Mouse (Mus musculus) bone marrow, adult 2 months (tissue): ENCODE data around the gene Tcf12. TPM values are rescaled to one million over a fixed set of nuclear protein-coding genes. Genes with fewer than 3 reads are reported as not detected.

ENCODE experiments used
- H3K27ac ChIP-seq: fragments of 200-500 bp; 2 replicates; pipeline ENCODE4 v1.5.1; 2012; ENCODE audit warnings: low read depth, mild to moderate bottlenecking, control low read depth, inconsistent platforms, low read length; ENCODE audit not compliant: control insufficient read depth, poor library complexity, insufficient read depth
- H3K4me1 ChIP-seq: fragments of 200-500 bp; 2 replicates; pipeline ENCODE4 v1.6.1; 2011; ENCODE audit warnings: low read length; ENCODE audit not compliant: control insufficient read depth, insufficient read depth
- H3K4me3 ChIP-seq: fragments of 200-500 bp; replicated peaks from 2 replicates; pipeline ENCODE3; 2011; ENCODE audit warnings: mild to moderate bottlenecking, low read depth, low read length, control low read depth; ENCODE audit not compliant: control insufficient read depth
- CTCF ChIP-seq: fragments of 200-500 bp; IDR thresholded peaks from 2 replicates; pipeline ENCODE4 v1.5.1; 2011; ENCODE audit warnings: low read length, control low read depth; ENCODE audit not compliant: control insufficient read depth, insufficient read depth
- POLR2A ChIP-seq: fragments of 200-500 bp; IDR thresholded peaks from 2 replicates; pipeline ENCODE4 v1.6.1; 2011; ENCODE audit warnings: low read depth, mild to moderate bottlenecking, control low read depth, low read length, borderline replicate concordance; ENCODE audit not compliant: control insufficient read depth
- WGBS: fragments of 180-500 bp; shearing (Covaris S2); methylation state at CpG from one replicate; pipeline ENCODE4 v1.1.7; 2018; 5-methylcytosine and 5-hydroxymethylcytosine counted together
- polyA plus RNA-seq: library from polyadenylated mRNA; stranded (reverse); fragments of >200 nt; gene quantifications from 2 replicates; pipeline ENCODE4 v1.2.4, GENCODE M21; 2011; ENCODE audit warnings: low replicate concordance; ENCODE audit not compliant: missing spikeins, insufficient read depth, insufficient read length

Tcf12 gene
- polyA plus RNA-seq, 1 experiment, result 11.7 TPM

GRCm38 (mm10) chr9:72076158-72076557 is 35.5 kb downstream of the Tcf12 start:
- Histone ChIP-seq H3K4me1 (no peaks in the 10 kb centered on the region), H3K27ac (no peak overlapping the region), H3K4me3 (no peak overlapping the region)
- no peak for TF ChIP-seq POLR2A
- TF ChIP-seq CTCF, result no peak

- Histone ChIP-seq H3K27ac (no peak overlapping the region), H3K4me1 (no peaks in the 10 kb centered on the region), H3K4me3 (no peak overlapping the region)
- no peak for TF ChIP-seq CTCF
- no peak for TF ChIP-seq POLR2A
Observed at GRCm38 (mm10) chr9:72066151-72066550, 45.5 kb downstream of the Tcf12 start.

GRCm38 (mm10) chr9:72053144-72053543 is 58.5 kb downstream of the Tcf12 start:
- TF ChIP-seq POLR2A (no peak), CTCF (no peak)
- 71% methylated on average over 3 of the region's 3 CpGs for WGBS
- no peak overlapping the region for H3K4me3 ChIP-seq
- no peaks in the 10 kb centered on the region for H3K4me1 ChIP-seq
- H3K27ac ChIP-seq, result no peak overlapping the region

GRCm38 (mm10) chr9:72040156-72040555 is 71.5 kb downstream of the Tcf12 start:
- TF ChIP-seq CTCF, result no peak
- no peak for TF ChIP-seq POLR2A
- H3K4me1 ChIP-seq, result no peaks in the 10 kb centered on the region; the same call in 1 of the 2 replicates
- H3K4me3 ChIP-seq, result no peak overlapping the region
- H3K27ac ChIP-seq, result no peak overlapping the region

- Histone ChIP-seq H3K27ac (no peak overlapping the region), H3K4me1 (no peaks in the 10 kb centered on the region; the same call in 1 of the 2 replicates), H3K4me3 (no peak overlapping the region)
- 44% methylated on average over 2 of the region's 2 CpGs for WGBS
- TF ChIP-seq POLR2A, result no peak
- TF ChIP-seq CTCF, result no peak
Observed at GRCm38 (mm10) chr9:72039369-72039768, 72.3 kb downstream of the Tcf12 start.

GRCm38 (mm10) chr9:72037059-72037516 is 74.6 kb downstream of the Tcf12 start:
- Histone ChIP-seq H3K27ac (no peak overlapping the region), H3K4me3 (no peak overlapping the region), H3K4me1 (no peaks in the 10 kb centered on the region; the same call in 1 of the 2 replicates)
- 49% methylated on average over 2 of the region's 2 CpGs for whole genome bisulfite sequencing
- TF ChIP-seq POLR2A, result no peak
- TF ChIP-seq CTCF, result no peak

GRCm38 (mm10) chr9:72036257-72036656 is 75.4 kb downstream of the Tcf12 start:
- TF ChIP-seq POLR2A, result no peak
- TF ChIP-seq CTCF, result no peak
- H3K27ac ChIP-seq, result no peak overlapping the region
- WGBS, result 16% methylated on average over 3 of the region's 3 CpGs
- no peak overlapping the region for H3K4me3 ChIP-seq
- H3K4me1 ChIP-seq, result no peaks in the 10 kb centered on the region; the same call in 1 of the 2 replicates

GRCm38 (mm10) chr9:72033271-72033670 is 78.4 kb downstream of the Tcf12 start:
- no peak for TF ChIP-seq POLR2A
- no peak for TF ChIP-seq CTCF
- Histone ChIP-seq H3K27ac (no peak overlapping the region), H3K4me1 (no peaks in the 10 kb centered on the region; the same call in 1 of the 2 replicates), H3K4me3 (no peak overlapping the region)
- 83% methylated on average over 2 of the region's 2 CpGs for WGBS

GRCm38 (mm10) chr9:72030274-72030673 is 81.4 kb downstream of the Tcf12 start:
- Histone ChIP-seq H3K4me1 (no peaks in the 10 kb centered on the region; the same call in 1 of the 2 replicates), H3K4me3 (no peak overlapping the region), H3K27ac (no peak overlapping the region)
- TF ChIP-seq CTCF, result no peak
- TF ChIP-seq POLR2A, result no peak

- 18% methylated on average over 1 of the region's 1 CpGs for WGBS
- Histone ChIP-seq H3K4me1 (no peaks in the 10 kb centered on the region; the same call in 1 of the 2 replicates), H3K27ac (no peak overlapping the region), H3K4me3 (no peak overlapping the region)
- TF ChIP-seq CTCF (no peak), POLR2A (no peak)
Observed at GRCm38 (mm10) chr9:72029601-72030000, 82.1 kb downstream of the Tcf12 start.
